Mouse (Mus musculus): ENCODE measurements around the gene Pold3.
"Not testable (repeated sequence)": the region's sequence is repeated elsewhere in the genome, so short reads cannot be mapped to it uniquely, and the experiment has no call there.

The Pold3 gene

DNA sequence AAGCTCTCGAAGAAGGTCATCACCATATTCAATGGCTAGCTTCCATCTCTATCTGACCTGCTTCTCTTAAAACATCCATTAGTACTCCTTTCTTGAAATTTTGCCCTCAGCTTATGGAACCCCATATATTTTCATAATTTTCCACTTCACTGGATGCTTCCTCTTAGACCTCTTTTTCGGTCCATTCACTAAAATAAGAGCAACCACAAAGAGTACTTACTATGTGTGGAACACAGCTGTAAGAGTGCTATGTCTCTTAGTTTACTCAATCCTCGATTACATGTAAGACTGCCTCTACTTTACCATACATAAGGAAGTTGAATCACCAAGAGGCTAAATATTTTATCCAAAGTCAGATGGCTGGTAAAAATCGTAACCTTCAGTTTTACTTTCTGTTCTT, 16.7 kb downstream of the Pold3 start:
- no peak for DNase-seq

DNA sequence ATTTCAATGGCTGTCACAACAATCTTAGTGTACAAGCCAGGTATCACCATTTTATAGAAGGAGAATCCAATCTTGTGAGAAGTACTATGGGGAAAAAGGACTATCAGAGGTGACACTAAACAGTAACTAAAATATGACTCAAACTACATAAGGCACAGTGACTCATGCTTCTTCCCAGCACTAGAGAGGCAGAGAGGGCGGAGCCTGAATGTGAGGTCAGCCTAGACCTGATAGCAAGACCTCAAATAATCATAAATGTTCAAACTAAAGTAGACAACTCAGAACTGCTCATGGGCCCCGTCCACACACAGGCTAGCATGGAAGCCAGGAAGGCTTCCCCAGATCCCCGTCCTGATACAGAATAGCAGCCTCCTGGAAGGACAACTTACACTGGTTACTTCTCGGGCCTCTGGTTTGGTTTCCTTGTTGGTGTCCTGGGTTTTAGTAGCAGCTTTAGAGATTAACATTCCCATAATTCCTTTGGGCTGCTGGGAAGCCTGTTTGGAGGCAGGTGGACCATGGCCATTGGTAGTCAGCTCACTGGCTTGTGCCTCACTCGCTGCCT, 21.3 kb downstream of the Pold3 start:
- DNase-seq: no peak

DNA sequence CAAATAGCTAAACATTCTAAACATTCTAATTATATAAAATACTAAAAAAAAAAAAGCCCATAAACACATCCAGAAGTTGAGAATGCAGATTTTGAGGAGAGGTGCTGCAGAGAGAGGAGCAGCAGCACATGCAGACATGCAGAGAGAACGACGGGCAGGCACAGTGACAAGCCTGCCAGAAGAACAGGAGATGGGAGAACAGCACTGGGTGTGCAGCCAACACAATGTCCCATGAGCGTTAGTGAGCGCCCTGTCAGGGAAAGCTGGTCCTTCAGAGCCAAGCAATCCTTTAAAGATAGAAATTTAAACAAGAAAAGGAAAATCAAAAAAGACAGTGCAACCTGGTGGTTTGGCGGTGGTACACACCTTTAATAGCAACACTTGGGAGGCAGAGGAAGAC, 34.5 kb downstream of the Pold3 start:
- no peak for DNase-seq

DNA sequence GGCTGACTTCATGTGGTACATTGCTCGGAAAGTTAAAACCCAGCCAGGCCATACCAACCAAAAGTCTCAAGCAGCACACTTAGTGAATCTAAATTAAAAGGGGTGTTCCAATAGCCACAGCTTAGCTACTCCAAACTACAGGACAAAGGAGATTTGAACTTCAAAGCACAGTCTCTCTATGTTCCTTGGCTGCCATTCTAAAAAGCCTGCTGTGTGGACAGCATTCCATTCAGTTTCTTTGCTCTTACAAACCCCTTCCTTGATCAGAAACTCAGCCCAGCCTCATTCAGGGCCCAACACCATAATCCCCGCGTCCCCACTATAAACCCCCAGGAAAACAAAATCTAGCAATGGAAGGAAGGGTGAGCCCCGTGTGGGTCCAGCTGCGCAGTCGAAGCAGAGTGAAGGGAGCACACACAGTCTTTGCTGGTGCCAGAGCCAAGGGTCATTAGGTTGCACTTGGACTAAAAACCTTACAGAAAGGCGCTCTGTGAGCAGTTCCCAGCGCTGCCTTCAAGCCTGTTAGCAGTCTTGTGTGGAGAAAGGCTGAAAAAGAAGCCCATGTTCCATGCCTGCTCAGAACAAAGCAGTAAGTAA, 35.1 kb downstream of the Pold3 start:
- no peak for DNase-seq

DNA sequence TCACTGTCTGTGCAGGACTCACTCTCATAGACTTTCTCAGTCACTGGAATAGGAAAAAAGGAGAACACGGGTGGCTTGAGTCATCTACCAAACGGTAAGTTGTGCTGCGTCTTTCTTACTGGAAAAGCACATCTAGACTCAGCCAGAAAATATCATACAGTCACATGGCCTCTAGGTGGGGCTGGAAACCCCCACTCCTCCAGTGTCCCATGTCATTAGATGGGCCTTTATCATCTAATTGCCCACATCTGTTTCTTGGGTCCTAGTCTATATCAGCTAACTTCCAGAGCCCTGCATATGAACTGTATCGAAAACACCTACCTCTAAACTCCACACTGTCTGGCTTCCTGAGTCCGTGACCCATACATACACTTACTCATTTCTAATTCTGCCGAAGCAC, 37.6 kb downstream of the Pold3 start:
- DNase-seq: no peak

DNA sequence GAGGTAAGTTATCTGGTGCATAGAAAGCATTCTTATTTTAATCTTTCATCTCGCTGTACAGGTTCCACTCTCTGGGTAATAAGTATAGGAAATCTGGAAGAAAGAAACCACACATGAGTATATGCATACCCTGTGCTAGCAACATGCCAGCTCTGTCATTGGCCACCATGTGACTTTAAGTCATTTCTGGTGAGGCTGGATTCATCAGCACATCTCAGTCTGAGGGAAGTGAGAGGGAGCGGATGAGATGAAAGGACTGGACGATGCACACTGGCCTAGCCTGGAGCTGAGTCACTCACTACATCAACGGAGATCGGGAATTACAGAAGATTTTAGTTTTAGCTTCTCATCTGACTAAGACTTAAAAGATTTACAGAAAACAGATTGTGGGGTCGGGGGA, 38.5 kb downstream of the Pold3 start:
- DNase-seq: no peak

DNA sequence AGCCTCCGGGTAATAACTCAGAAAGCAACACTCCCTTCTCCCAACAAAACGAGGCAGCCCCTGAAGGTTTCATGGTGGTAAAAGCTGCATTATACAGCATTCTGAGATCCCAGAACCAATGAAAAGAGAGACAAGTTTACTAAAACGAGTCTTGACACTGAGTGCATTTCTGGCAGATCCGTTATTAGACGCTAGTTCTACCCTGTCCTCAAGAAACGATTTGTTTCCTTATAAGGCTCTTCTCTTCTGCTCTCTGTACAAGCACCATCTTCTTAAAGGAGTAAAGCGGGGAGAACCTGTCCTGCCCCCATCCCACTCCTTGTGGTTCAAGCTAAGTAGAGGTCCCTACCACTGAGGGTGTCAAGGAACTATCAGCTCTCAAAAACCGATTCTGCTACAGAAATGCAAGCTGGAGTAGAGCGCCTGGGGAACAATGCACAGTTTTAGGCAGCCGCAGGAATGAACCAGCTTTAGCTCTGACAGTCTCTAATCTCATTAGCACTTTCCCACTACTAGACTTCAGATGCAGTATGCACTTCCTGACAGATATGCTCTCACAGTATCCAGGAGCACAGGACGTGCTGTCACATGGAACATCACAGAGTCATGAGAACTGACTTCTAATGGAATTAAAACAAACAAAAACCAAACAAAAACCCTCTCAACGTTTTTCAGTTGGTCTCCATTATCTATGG, 41.1 kb downstream of the Pold3 start:
- no peak for DNase-seq

DNA sequence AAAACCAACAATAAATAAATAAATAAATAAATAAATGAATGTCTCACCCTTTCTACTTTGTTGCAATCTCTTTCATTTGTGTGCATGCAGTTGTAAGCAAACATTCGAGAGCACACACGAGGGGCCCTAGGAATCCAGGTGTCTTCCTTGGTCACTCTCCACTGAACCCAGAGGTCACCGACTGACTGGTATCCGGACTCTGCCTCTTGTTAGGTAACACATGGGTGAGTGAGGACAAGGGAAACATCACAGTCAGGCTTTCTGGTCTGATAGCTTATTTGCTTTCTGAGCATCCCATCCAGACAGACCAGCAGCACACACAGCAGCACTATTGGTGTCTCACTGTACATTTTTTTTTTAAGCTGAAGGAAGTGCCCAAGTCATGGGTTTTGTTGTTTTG, 44.3 kb downstream of the Pold3 start:
- no peak for DNase-seq

DNA sequence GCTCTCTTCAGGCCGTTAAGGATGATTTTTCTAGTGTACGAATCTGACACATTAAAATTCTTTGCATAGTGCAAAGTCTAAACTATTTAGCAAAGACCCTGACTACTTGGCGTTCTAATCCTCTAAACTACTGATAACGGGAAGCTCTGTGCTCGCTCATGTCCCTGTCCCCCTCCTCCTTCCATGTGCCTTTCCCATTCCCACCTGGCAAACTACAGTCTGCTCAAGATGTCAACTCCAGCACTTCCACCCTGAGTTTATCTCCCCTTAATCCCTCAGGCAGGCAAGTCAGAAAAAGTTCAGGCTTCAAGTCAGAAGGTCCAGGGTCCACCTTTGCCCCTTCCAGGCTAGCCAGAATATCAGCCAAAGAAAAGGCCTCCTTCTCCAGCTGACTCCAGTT, 45.1 kb downstream of the Pold3 start:
- no peak for DNase-seq

DNA sequence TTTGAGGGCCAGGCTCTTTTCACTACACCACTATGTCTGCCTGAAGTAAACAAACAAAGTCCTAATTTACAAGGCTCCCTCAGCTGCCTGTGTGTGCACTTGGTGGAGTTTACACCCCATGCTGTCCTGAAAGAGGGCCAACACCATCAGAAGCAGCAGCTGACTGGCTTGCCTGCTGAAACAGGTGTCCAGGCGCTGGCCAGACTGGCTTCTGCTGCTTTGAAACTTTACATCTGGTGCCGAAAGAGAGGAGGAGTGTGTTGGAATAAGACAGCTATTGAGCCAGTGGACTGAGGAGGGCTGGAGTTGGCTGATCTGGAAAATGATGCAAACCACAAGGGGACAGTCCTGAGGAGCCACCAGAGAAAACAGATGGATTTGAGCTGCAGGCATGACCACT, 47.4 kb downstream of the Pold3 start:
- DNase-seq: peak; percentile 10

DNA sequence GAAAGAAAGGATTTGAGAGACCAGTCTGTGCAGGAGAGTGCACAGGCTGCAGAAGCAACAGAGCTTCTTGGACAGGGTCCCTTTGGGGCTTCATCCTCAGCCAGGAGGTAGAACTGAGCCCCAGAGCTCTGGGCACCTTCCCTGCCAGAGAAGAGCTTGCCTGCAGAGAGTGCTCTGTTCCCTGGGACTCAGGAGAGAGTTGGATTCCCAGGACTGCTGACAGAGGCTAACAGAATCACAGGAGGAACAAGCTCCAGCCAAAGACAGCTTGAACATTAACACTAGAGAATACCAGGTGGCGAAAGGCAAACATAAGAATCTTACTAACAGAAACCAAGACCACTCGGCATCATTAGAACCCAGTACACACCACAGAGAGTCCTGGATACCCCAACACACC, 68.4 kb downstream of the Pold3 start:
- DNase-seq: not testable (repeated sequence)

DNA sequence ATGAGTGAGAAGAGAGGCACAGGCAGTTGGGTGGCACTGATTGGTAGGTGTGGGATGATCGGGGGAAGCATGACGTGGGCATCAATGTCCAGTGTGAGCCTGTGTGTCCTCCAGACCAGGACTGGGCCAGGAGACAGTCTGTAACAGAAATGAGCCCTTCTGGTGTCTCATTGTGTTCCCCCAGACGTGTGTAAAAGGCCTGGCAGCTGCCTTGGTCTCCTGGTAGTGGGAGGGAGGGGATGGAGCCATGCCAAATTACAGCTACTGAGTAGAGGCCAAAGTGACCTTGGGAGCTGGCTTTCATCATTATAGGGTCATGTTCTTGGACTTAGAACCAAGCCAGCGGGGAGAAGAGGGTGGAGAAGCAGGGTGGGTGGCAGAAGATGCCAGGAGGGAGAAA, 69.5 kb downstream of the Pold3 start:
- no peak for DNase-seq

DNA sequence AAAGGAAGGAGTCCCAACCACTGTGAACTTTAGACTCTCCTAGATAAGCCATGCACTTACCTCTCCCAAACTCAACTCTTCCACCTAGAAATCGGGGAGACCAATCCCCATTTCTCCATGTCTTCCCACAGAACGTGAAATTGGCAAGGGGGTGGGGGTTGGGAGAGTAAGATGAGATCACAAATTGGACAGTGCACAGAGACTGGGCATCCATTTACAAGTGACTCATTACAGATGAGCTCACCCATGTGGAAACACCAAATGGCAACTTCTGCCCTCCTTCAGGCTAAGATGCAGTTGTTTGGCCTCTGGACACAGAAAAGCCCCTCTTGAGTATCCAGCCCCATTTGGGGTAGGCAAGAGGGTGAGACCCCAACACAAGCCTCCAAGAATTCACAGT, 74.9 kb downstream of the Pold3 start:
- no peak for DNase-seq

DNA sequence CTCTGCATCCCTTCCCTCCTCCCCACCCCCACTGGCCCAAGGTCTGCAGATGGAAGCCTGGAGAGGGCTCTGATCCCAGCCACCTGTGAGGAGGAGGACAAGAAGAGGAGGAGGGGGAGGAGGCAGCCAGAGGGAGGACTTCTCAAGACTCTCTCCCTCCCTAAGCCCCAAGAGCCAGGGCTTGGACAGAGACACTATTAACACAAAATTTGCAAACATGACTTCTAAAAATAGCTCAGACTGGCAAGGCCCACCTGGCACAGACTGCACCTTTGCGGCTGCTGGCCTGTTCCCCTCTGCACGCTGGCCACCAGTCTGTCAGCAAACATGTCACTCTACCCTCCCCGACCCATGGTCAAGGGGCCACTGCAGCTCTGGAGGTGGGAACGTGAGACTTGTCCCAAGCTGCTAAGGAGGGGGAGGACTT, 77.7 kb downstream of the Pold3 start:
- DNase-seq: no peak

DNA sequence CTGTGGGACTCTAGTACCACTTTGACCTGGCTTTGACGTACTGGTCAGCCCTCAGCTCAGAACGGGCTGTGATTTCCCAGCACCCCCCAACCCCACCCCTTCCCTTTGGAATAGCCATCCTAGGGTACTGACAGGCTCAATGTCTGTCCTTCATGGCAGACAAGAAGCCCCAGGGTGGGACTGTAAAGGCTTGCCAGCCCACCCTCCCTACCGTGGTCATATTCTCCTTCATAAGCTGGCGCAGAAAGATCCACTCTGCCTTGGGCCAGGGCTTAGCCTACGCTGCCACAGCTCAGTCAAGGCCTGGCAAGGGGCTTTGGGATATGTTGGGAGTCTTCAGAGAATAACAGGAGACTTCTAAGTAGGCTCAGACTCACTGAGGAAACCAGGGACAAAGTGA, 78.3 kb downstream of the Pold3 start:
- no peak for DNase-seq

DNA sequence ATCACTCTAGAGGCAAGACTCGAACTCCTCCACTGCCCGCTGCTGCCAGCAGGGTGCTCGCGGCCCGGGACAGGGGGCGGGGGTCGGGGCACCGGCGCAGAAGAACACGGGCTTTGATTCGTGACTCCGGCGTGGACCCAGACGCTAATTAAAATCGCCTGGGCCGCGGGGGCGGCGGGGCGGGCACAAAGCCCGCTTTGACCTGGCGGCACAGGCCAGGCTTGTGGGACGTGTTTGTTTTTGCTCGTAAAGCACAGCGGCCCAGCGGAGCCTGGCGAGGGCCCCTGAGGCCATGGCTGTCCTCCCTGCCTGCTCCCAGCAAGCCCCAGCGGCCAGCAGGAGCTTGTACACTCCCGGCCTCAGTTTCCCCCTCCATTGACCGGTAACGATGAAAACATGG, 79.2 kb downstream of the Pold3 start:
- DNase-seq: no peak

DNA sequence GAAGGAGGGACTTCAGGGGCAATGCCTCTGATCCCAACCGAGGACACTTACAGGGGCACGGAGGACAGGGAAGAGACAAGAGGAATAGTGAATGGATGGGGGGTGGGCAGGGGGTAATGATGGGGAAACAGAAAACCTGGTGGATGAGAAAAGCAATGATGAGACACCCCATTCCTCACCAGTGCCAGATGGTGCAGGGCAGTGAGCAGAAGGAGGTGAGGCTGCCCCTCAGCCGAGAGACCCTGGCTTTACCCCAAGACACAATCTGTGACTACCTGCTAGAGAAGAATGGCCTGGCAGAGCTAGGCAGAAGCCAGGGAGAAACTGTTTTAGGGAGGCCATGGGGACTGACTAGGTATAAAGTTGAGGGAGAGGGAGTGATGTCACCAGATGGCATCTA, 84.9 kb downstream of the Pold3 start:
- no peak for DNase-seq

DNA sequence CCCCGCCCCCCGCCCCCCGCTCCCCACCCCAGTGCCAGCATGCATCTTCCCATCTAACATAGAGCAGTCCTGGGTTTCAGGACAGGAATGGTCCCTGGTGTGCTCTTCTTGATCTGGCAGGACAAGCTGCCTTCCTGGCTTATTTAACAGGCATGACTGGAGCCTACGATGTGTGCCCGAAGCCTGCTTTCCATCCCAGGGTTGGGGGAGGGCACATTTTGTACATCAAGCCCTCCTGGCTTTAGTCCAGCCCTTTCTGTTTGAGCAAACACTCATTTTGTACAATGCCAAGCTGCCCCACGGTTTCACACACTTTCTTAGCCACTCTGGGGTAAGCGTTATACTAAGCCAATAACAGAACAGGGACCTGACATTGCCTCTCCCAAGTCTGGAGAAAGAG, 85.3 kb downstream of the Pold3 start:
- no peak for DNase-seq

DNA sequence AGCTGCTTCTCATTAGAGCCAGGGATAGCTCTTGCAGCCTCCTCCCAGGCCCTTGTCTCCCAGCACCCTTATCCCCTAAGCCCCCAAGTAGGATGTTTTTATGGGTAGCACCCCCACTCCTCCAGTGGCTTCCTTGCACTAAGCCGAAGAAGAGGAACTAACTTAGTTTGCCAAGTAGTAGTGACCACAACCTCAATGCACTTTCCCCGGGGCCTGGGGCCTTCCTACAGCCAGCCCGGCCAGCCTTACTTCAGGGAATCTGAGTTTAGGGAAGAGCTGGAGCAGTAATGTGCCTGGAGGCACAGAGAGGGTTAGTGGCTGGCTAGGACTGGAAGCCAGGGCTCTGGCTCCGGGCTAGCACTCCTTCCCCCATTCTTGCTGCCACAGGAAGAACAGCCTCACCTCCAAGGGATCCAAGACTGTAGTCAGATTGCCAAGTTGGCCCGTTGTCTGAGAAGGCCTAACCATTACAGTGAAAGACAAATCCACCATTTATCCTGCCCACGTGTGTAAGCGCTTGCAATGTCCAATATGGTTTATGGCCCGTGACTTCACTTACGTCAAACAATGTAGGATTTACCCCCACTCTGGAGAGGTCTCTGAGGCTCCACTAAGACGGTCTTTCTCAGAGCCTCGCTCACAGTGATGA, 86.4 kb downstream of the Pold3 start:
- DNase-seq: no peak

DNA sequence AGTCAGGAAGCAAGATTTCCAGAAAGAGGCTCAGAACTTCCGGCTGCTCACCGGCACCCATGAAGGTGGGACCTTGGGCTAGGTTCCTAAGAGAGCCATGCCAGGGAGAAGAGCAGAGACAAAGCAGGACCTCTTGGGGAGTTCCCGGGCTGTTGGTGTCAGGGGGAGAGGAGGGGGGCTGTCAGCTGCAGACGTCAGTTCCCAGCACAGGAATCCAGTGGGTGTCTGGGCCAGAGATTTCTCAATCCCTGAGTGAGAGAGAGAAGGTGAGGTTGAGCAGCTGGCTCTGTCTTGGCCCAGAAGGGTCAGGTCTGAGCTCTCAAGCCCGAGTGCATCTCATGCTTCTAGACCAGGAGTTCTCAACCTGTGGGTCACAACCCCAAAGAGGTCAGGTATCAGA, 87.7 kb downstream of the Pold3 start:
- DNase-seq: no peak

Measured in right cerebral cortex, postnatal 25 days (tissue).